Mouse (Mus musculus) adrenal gland, postnatal 0 days (tissue): ENCODE measurements around the gene Cyth2. TPM values are rescaled to one million over a fixed set of nuclear protein-coding genes. Genes with fewer than 3 reads are reported as not detected.

Source experiments
- polyA plus RNA-seq: library from polyadenylated mRNA; unstranded; fragments of >200 nt; fragmentation: Nextera tagmentation; extraction: Ambion mirVana; gene quantifications from 2 replicates; pipeline ENCODE4 v1.2.1, GENCODE M21; 2015

Cyth2 gene
- polyA plus RNA-seq: 89.1 and 99.9 TPM in 2 replicates

GRCm38 (mm10) chr7:45813787-45814779 is at the start of gene Cyth2:
TSS of gene Cyth2 (minus strand) at chr7:45814581.

GRCm38 (mm10) chr7:45830427-45831127 is 16.2 kb upstream of the Cyth2 start, which contains the start of gene Grwd1:
TSS of gene Grwd1 (minus strand) at chr7:45830944.

GRCm38 (mm10) chr7:45824598-45824997 is 10.2 kb upstream of the Cyth2 start, which contains the start of gene Kcnj14:
TSS of gene Kcnj14 (minus strand) at chr7:45824782.

GRCm38 (mm10) chr7:45784524-45785372 is 29.6 kb downstream of the Cyth2 start, which contains the start of gene Sult2b1:
TSS of gene Sult2b1 (minus strand) at chr7:45784669.

GRCm38 (mm10) chr7:45783511-45784091 is 30.8 kb downstream of the Cyth2 start, which contains the start of gene Lmtk3:
TSS of gene Lmtk3 (plus strand) at chr7:45783738.

Other genes starting within 250 kb of the Cyth2 start
- gene Bcat2, start 244.4 kb downstream of the Cyth2 start, polyA plus RNA-seq: 58.9 and 92.5 TPM in 2 replicates
- 0.57 and 1.8 TPM in 2 replicates for gene Fgf21, start 199.1 kb downstream of the Cyth2 start, polyA plus RNA-seq
- gene Fut1, start 197.3 kb downstream of the Cyth2 start, polyA plus RNA-seq: 0.17 TPM in 1 of 2 replicates, not detected in the other
- 0.21 and 0.27 TPM in 2 replicates for gene Izumo1, start 192.8 kb downstream of the Cyth2 start, polyA plus RNA-seq
- gene Rasip1, start 187.1 kb downstream of the Cyth2 start, polyA plus RNA-seq: 7.4 and 12.5 TPM in 2 replicates
- gene Mamstr, start 174.6 kb downstream of the Cyth2 start, polyA plus RNA-seq: 5.8 and 7.0 TPM in 2 replicates
- gene Fut2, start 148.2 kb downstream of the Cyth2 start, polyA plus RNA-seq: 0.12 and 0.36 TPM in 2 replicates
- 0.25 TPM in 1 of 2 replicates, not detected in the other for gene Ntn5, start 130.6 kb downstream of the Cyth2 start, polyA plus RNA-seq
- gene Sec1, start 120.2 kb downstream of the Cyth2 start, polyA plus RNA-seq: 0.14 and 0.33 TPM in 2 replicates
- gene Car11, start 114.7 kb downstream of the Cyth2 start, polyA plus RNA-seq: 8.4 and 17.6 TPM in 2 replicates
- gene Dbp, start 109.5 kb downstream of the Cyth2 start, polyA plus RNA-seq: 40.4 and 69.7 TPM in 2 replicates
- 795 and 838 TPM in 2 replicates for gene Rpl18, start 99.1 kb downstream of the Cyth2 start, polyA plus RNA-seq
- gene Sphk2, start 96.6 kb downstream of the Cyth2 start, polyA plus RNA-seq: 13.2 and 16.9 TPM in 2 replicates
- 0.14 and 0.47 TPM in 2 replicates for gene Fam83e, start 93.4 kb downstream of the Cyth2 start, polyA plus RNA-seq
- not detected in 2 replicates for gene Spaca4, start 88.8 kb downstream of the Cyth2 start, polyA plus RNA-seq
- 1.4 and 2.0 TPM in 2 replicates for gene Lmtk3, start 30.8 kb downstream of the Cyth2 start, polyA plus RNA-seq
- 0.54 and 0.91 TPM in 2 replicates for gene Sult2b1, start 29.9 kb downstream of the Cyth2 start, polyA plus RNA-seq
- 0.36 and 0.38 TPM in 2 replicates for gene Kcnj14, start 10.2 kb upstream of the Cyth2 start, polyA plus RNA-seq
- 17.5 and 26.8 TPM in 2 replicates for gene Grwd1, start 16.4 kb upstream of the Cyth2 start, polyA plus RNA-seq
- gene Kdelr1, start 58.2 kb upstream of the Cyth2 start, polyA plus RNA-seq: 60.1 and 83.7 TPM in 2 replicates
- 0.55 and 0.84 TPM in 2 replicates for gene Grin2d, start 63.8 kb upstream of the Cyth2 start, polyA plus RNA-seq
- gene Syngr4, start 82.1 kb upstream of the Cyth2 start, polyA plus RNA-seq: 0.94 and 0.98 TPM in 2 replicates
- 5.0 and 10.1 TPM in 2 replicates for gene Tmem143, start 82.4 kb upstream of the Cyth2 start, polyA plus RNA-seq
- gene Emp3, start 106.8 kb upstream of the Cyth2 start, polyA plus RNA-seq: 321 and 340 TPM in 2 replicates
- gene Ccdc114, start 109.5 kb upstream of the Cyth2 start, polyA plus RNA-seq: 4.8 and 9.6 TPM in 2 replicates
- gene Abcc6, start 215.7 kb upstream of the Cyth2 start, polyA plus RNA-seq: 0.57 and 0.99 TPM in 2 replicates
- 12.2 and 19.7 TPM in 2 replicates for gene Nomo1, start 219.1 kb upstream of the Cyth2 start, polyA plus RNA-seq